Mouse (Mus musculus): Measurements from ENCODE around the gene Gramd4.

DNA sequence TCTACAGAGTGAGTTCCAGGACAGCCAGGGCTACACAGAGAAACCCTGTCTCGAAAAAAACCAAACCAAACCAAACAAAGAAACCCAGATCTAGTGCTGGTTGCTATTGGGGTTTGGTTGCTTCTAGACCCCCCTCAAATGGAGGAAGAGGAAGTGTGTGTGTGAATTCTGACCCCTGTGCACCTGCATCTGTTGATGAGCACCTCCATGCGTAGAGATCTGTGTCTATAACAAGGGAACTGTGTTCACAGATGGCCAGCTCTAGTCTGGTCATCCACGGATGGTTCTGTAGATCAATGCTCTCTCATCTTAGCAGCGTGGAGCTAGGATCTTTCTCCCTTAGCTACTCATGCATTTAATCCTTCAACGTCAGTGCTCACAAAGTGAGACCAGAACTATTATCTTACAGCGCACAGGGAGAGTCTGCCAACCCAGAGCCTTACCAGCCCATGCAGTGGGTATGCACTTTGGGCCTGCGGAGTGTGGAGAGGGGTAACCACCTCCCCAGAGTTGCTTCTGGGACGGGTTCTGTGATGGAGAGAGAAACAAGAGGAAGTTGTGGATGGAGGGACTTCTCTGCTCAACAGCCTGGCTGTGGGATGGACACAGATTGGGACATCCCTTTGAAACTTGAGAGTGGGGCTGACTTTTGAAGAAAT, 6.8 kb downstream of the Gramd4 start:
- TF ChIP-seq POLR2A (IDR thresholded peaks at IDR 0.05; ENCODE audit: low read depth, low read length) (no peak), CTCF (IDR thresholded peaks at IDR 0.05; ENCODE audit: borderline replicate concordance, insufficient read depth, low read length) (no peak)

Data from embryonic fibroblast, embryonic 13.5 days (primary cell).